Mouse (Mus musculus) cortical plate, adult 2 months (tissue): Measurements from ENCODE around the gene Eda.

Experiments used
- CTCF ChIP-seq: fragments of 200-500 bp; IDR thresholded peaks from 2 replicates; pipeline ENCODE4 v1.5.1; 2011; ENCODE audit warnings: mild to moderate bottlenecking, control low read depth, low read length; ENCODE audit not compliant: insufficient read depth; ENCODE audit errors: extremely low read depth
- POLR2A ChIP-seq: fragments of 200-500 bp; IDR thresholded peaks from 2 replicates; pipeline ENCODE4 v1.6.1; 2011; ENCODE audit warnings: mild to moderate bottlenecking, low read length, control low read depth; ENCODE audit not compliant: insufficient read depth; ENCODE audit errors: extremely low read depth

- TF ChIP-seq CTCF: no peak
- TF ChIP-seq POLR2A: no peak
These were observed 468.1 kb downstream of the Eda start for GRCm38 (mm10) chrX:100443532-100443931.
